ENCODE assay signal across 10 mouse cellular contexts in genomic region chr10:62883933-62884372, GRCm38 (mm10). TPM values are rescaled to one million over a fixed set of nuclear protein-coding genes. Genes with fewer than 3 reads are reported as not detected.
DNase-seq lines count a peak whose midpoint lies in the region; ATAC-seq and TF ChIP-seq lines count a peak whose summit lies in the region.
"Had no signal": no experiment of that assay in that cellular context is flagged by ENCODE, and none has a peak within 500 bp of the region (broad histone marks: within the 10 kb centered on the region; RNA-seq: fewer than 3 reads in every experiment).

No protein-coding gene starts in this region.

- peaks cover 9% of the 10 kb centered on the region for H3K36me3 ChIP-seq in heart, embryonic 13.5 days
- peaks cover 14% of the 10 kb centered on the region for H3K36me3 ChIP-seq in midbrain, embryonic 10.5 days
- H3K36me3 ChIP-seq in midbrain, embryonic 16.5 days (ENCODE audit: control insufficient read depth, insufficient read depth, low read length): no peaks in the 10 kb centered on the region
- H3K36me3 ChIP-seq in embryonic facial prominence, embryonic 14.5 days (ENCODE audit: control insufficient read depth, insufficient read depth, low read length): peaks cover 9% of the 10 kb centered on the region; the same call in 1 of the 2 replicates
- no peaks in the 10 kb centered on the region for H3K36me3 ChIP-seq in midbrain, postnatal 0 days (ENCODE audit: insufficient read depth, low read length)

- no peak for ATAC-seq in heart, embryonic 13.5 days (ENCODE audit: extremely low read depth, insufficient number of reproducible peaks, low FRiP score, low TSS enrichment)
- ATAC-seq in midbrain, embryonic 16.5 days: no peak
- ATAC-seq in embryonic facial prominence, embryonic 14.5 days (ENCODE audit: low read depth): no peak
- no peak for ATAC-seq in midbrain, postnatal 0 days (ENCODE audit: low FRiP score)

- 0 out of 2 replicates have a peak overlapping the region, but pooled peaks have one; percentile 13 for H3K4me3 ChIP-seq in heart, embryonic 13.5 days
- H3K4me3 ChIP-seq in midbrain, embryonic 10.5 days: peak overlapping the region; percentile 34
- no peak overlapping the region for H3K4me3 ChIP-seq in midbrain, embryonic 16.5 days (ENCODE audit: low read depth, low read length)
- H3K4me3 ChIP-seq in embryonic facial prominence, embryonic 14.5 days (ENCODE audit: low read depth, low read length): no peak overlapping the region
- H3K4me3 ChIP-seq in midbrain, postnatal 0 days (ENCODE audit: low read depth, low read length): no peak overlapping the region
- H3K4me3 ChIP-seq: myocyte had no signal

- intact Hi-C loops in heart, postnatal 14 days (cut with DNase I): no loop called here

- 16% methylated on average over 9 of the region's 9 CpGs for WGBS in heart, embryonic 13.5 days
- WGBS in midbrain, embryonic 10.5 days: 4% methylated on average over 9 of the region's 9 CpGs
- 3% methylated on average over 9 of the region's 9 CpGs for WGBS in midbrain, embryonic 16.5 days
- WGBS in embryonic facial prominence, embryonic 14.5 days: 11% methylated on average over 9 of the region's 9 CpGs
- 6% methylated on average over 9 of the region's 9 CpGs for WGBS in midbrain, postnatal 0 days

- H3K9ac ChIP-seq in heart, embryonic 13.5 days: no peak overlapping the region
- no peak overlapping the region for H3K9ac ChIP-seq in midbrain, embryonic 16.5 days (ENCODE audit: low read depth, low read length)
- no peak overlapping the region for H3K9ac ChIP-seq in embryonic facial prominence, embryonic 14.5 days (ENCODE audit: low read depth, low read length)
- no peak overlapping the region for H3K9ac ChIP-seq in midbrain, postnatal 0 days (replicated peaks; ENCODE audit: low read length, poor library complexity, severe bottlenecking)
- H3K9ac ChIP-seq: liver, embryonic 14.5 days had no signal

- H3K4me1 ChIP-seq in heart, embryonic 13.5 days: peaks cover 12% of the 10 kb centered on the region
- H3K4me1 ChIP-seq in midbrain, embryonic 10.5 days: peaks cover 52% of the 10 kb centered on the region
- peaks cover 21% of the 10 kb centered on the region for H3K4me1 ChIP-seq in midbrain, embryonic 16.5 days (ENCODE audit: control insufficient read depth, insufficient read depth, low read length)
- H3K4me1 ChIP-seq in embryonic facial prominence, embryonic 14.5 days (ENCODE audit: control insufficient read depth, insufficient read depth, low read length): 0 out of 2 replicates have a peak, but pooled peaks cover 3% of the 10 kb centered on the region
- H3K4me1 ChIP-seq in midbrain, postnatal 0 days (ENCODE audit: insufficient read depth, low read length): peaks cover 7% of the 10 kb centered on the region; the same call in 1 of the 2 replicates

- H3K27me3 ChIP-seq in heart, embryonic 13.5 days (replicated peaks): no peaks in the 10 kb centered on the region
- H3K27me3 ChIP-seq in midbrain, embryonic 10.5 days (ENCODE audit: low read depth, poor library complexity, severe bottlenecking): peaks cover 20% of the 10 kb centered on the region
- H3K27me3 ChIP-seq in midbrain, embryonic 16.5 days (ENCODE audit: control insufficient read depth, insufficient read depth, low read depth, low read length): peaks cover 6% of the 10 kb centered on the region; the same call in 1 of the 2 replicates
- no peaks in the 10 kb centered on the region for H3K27me3 ChIP-seq in embryonic facial prominence, embryonic 14.5 days (replicated peaks; ENCODE audit: control insufficient read depth, insufficient read depth, low read length)
- H3K27me3 ChIP-seq in midbrain, postnatal 0 days (ENCODE audit: insufficient read depth, low read length): peaks cover 7% of the 10 kb centered on the region; the same call in 1 of the 2 replicates

- peak; percentile 16; the same call in 1 of the 2 replicates for TF ChIP-seq CTCF in midbrain, postnatal 0 days (IDR thresholded peaks at IDR 0.05)

- no peak for DNase-seq in heart, postnatal 14 days
- peak; percentile 54 for DNase-seq in midbrain, embryonic 10.5 days (ENCODE audit: low spot score)
- DNase-seq in embryonic facial prominence, embryonic 14.5 days (ENCODE audit: low spot score): peak; percentile 33
- peak; percentile 33 for DNase-seq in midbrain, postnatal 0 days (ENCODE audit: low spot score)
- no peak for DNase-seq in cerebellum, adult 9-10 months
- DNase-seq in adrenal gland, adult (ENCODE audit: inconsistent age in 2 of 2, low spot score in 1 of 2): no peak

- H3K9me3 ChIP-seq in heart, embryonic 13.5 days: no peaks in the 10 kb centered on the region
- peaks cover 6% of the 10 kb centered on the region; the same call in 1 of the 2 replicates for H3K9me3 ChIP-seq in midbrain, embryonic 10.5 days (replicated peaks)
- no peaks in the 10 kb centered on the region for H3K9me3 ChIP-seq in midbrain, embryonic 16.5 days (replicated peaks; ENCODE audit: control insufficient read depth, low read length, poor library complexity, severe bottlenecking)
- no peaks in the 10 kb centered on the region for H3K9me3 ChIP-seq in embryonic facial prominence, embryonic 14.5 days (ENCODE audit: control insufficient read depth, low read length)
- H3K9me3 ChIP-seq in midbrain, postnatal 0 days (ENCODE audit: low read length): no peaks in the 10 kb centered on the region

- H3K4me2 ChIP-seq in heart, embryonic 13.5 days: peak overlapping the region; percentile 50
- H3K4me2 ChIP-seq in midbrain, embryonic 16.5 days (ENCODE audit: low read length): no peak overlapping the region; the same call in 1 of the 2 replicates
- H3K4me2 ChIP-seq in embryonic facial prominence, embryonic 14.5 days (ENCODE audit: low read depth, low read length): 0 out of 2 replicates have a peak overlapping the region, but pooled peaks have one; percentile 18
- no peak overlapping the region for H3K4me2 ChIP-seq in midbrain, postnatal 0 days (ENCODE audit: low read depth, low read length, poor library complexity, severe bottlenecking)

- H3K27ac ChIP-seq in heart, embryonic 13.5 days (replicated peaks): no peak overlapping the region
- H3K27ac ChIP-seq in midbrain, embryonic 10.5 days (replicated peaks): peak overlapping the region; percentile 42; the same call in 1 of the 2 replicates
- H3K27ac ChIP-seq in midbrain, embryonic 16.5 days (ENCODE audit: low read length): no peak overlapping the region
- H3K27ac ChIP-seq in embryonic facial prominence, embryonic 14.5 days (replicated peaks; ENCODE audit: low read depth, low read length): no peak overlapping the region
- no peak overlapping the region for H3K27ac ChIP-seq in midbrain, postnatal 0 days (ENCODE audit: low read depth, low read length)
- H3K27ac ChIP-seq: liver, embryonic 14.5 days had no signal

RNA-seq across cellular contexts. Expression of gene Tet1, which starts 24.8 kb away (rescaled TPM):
- 21.8 and 24.0 TPM in 2 replicates for polyA plus RNA-seq in heart, embryonic 13.5 days (2015; fragmentation: Nextera tagmentation; extraction: Ambion mirVana)
- 10 to 100 TPM; 19.2 to 21.2 TPM for total RNA-seq in heart, postnatal 14 days (2021)
- 24.8 and 31.3 TPM in 2 replicates for polyA plus RNA-seq in midbrain, embryonic 10.5 days (2016; fragmentation: Nextera tagmentation; extraction: Ambion mirVana)
- 42.0 and 42.4 TPM in 2 replicates for polyA plus RNA-seq in midbrain, embryonic 16.5 days (2015; fragmentation: Nextera tagmentation; extraction: Ambion mirVana)
- polyA plus RNA-seq in embryonic facial prominence, embryonic 14.5 days (2014; fragmentation: Nextera tagmentation; extraction: Ambion mirVana): 22.2 and 26.7 TPM in 2 replicates
- 29.0 and 40.5 TPM in 2 replicates for total RNA-seq in midbrain, postnatal 0 days (2014; rRNA removed)
- 31.1 and 34.9 TPM in 2 replicates for polyA plus RNA-seq in midbrain, postnatal 0 days (2015; fragmentation: Nextera tagmentation; extraction: Ambion mirVana)

RNA-seq across cellular contexts. Expression of gene Slc25a16, which starts 36.5 kb away (rescaled TPM):
- polyA plus RNA-seq in heart, embryonic 13.5 days (2015; fragmentation: Nextera tagmentation; extraction: Ambion mirVana): 11.5 and 11.7 TPM in 2 replicates
- 10 to 100 TPM; 21.9 to 22.3 TPM for total RNA-seq in heart, postnatal 14 days (2021)
- 8.5 and 9.4 TPM in 2 replicates for polyA plus RNA-seq in midbrain, embryonic 10.5 days (2016; fragmentation: Nextera tagmentation; extraction: Ambion mirVana)
- polyA plus RNA-seq in midbrain, embryonic 16.5 days (2015; fragmentation: Nextera tagmentation; extraction: Ambion mirVana): 15.1 and 15.4 TPM in 2 replicates
- 13.9 and 15.0 TPM in 2 replicates for polyA plus RNA-seq in embryonic facial prominence, embryonic 14.5 days (2014; fragmentation: Nextera tagmentation; extraction: Ambion mirVana)
- total RNA-seq in midbrain, postnatal 0 days (2014; rRNA removed): 19.0 and 23.0 TPM in 2 replicates
- 12.3 and 13.7 TPM in 2 replicates for polyA plus RNA-seq in midbrain, postnatal 0 days (2015; fragmentation: Nextera tagmentation; extraction: Ambion mirVana)

Comparison
In these comparisons a context has a peak if more than half of its experiments do, and no peak if none do; other contexts are left out.
1. H3K4me3 ChIP-seq: peak in heart, embryonic 13.5 days (single experiment) and midbrain, embryonic 10.5 days (single experiment); none in midbrain, embryonic 16.5 days (single experiment), embryonic facial prominence, embryonic 14.5 days (single experiment) and midbrain, postnatal 0 days (single experiment).
2. H3K4me2 ChIP-seq: peak in heart, embryonic 13.5 days (single experiment) and embryonic facial prominence, embryonic 14.5 days (single experiment); none in midbrain, embryonic 16.5 days (single experiment) and midbrain, postnatal 0 days (single experiment).
3. DNase-seq: peak in midbrain, embryonic 10.5 days (single experiment), embryonic facial prominence, embryonic 14.5 days (single experiment) and midbrain, postnatal 0 days (single experiment); none in heart, postnatal 14 days (0 of 2), cerebellum, adult 9-10 months (single experiment) and adrenal gland, adult (0 of 2).